Mouse (Mus musculus) CH12.LX (cell line): Measurements from ENCODE around the gene Trpc4ap. TPM values are rescaled to one million over a fixed set of nuclear protein-coding genes. Genes with fewer than 3 reads are reported as not detected.
A peak's percentile ranks its signal among the peaks of the same experiment; 100 is the strongest.

Experiments
- DNase-seq: peaks from one replicate; pipeline ENCODE4 v3.0.0-alpha.2; 2013; ENCODE audit errors: extremely low read depth
- H3K27ac ChIP-seq: 2 replicates; pipeline ENCODE4 v1.5.1; 2012; ENCODE audit warnings: low read depth, mild to moderate bottlenecking, control low read depth, moderate library complexity; ENCODE audit not compliant: insufficient read depth
- H3K27me3 ChIP-seq: replicated peaks from 2 replicates; pipeline ENCODE3; 2012; ENCODE audit warnings: inconsistent platforms
- H3K36me3 ChIP-seq, 2 experiments: replicated peaks in 1 of 2; 2 replicates each; pipeline versions ENCODE3 to v1.6.1; 2012; ENCODE audit warnings: inconsistent platforms in 1 of 2, low read length in 1 of 2, mild to moderate bottlenecking in 1 of 2, mixed read lengths in 1 of 2, moderate library complexity in 1 of 2; ENCODE audit not compliant: control insufficient read depth in 1 of 2, insufficient read depth in 1 of 2
- H3K4me1 ChIP-seq, 2 experiments: 2 replicates each; pipeline ENCODE4 v1.6.1; 2012; ENCODE audit warnings: inconsistent platforms in 1 of 2, moderate library complexity in 1 of 2; ENCODE audit not compliant: insufficient read depth in 2 of 2, control insufficient read depth in 1 of 2
- H3K4me2 ChIP-seq: 2 replicates; pipeline ENCODE4 v1.6.1; 2012; ENCODE audit warnings: low read depth, mild to moderate bottlenecking, control low read depth; ENCODE audit not compliant: poor library complexity, insufficient read depth, severe bottlenecking
- H3K4me3 ChIP-seq, 3 experiments: fragments of 150-350 bp in 1 of 3; sonication (generic) in 1 of 3; replicated peaks in 1 of 3; 2 replicates each; pipeline versions ENCODE3 to v1.5.1; 2011 to 2012; ENCODE audit warnings: low read depth in 2 of 3, low read length in 2 of 3, mild to moderate bottlenecking in 2 of 3, moderate library complexity in 2 of 3, control low read depth in 1 of 3, improper control_type of control experiment in 1 of 3, inconsistent platforms in 1 of 3, mixed read lengths in 1 of 3; ENCODE audit not compliant: poor library complexity in 1 of 3
- H3K79me2 ChIP-seq: replicated peaks from 2 replicates; pipeline ENCODE4 v1.6.1; 2012; ENCODE audit warnings: mild to moderate bottlenecking, moderate library complexity; ENCODE audit not compliant: control insufficient read depth, poor library complexity, insufficient read depth, severe bottlenecking; ENCODE audit errors: extremely low read depth
- H3K9ac ChIP-seq: 2 replicates; pipeline ENCODE4 v1.6.1; 2012; ENCODE audit warnings: low read depth, mild to moderate bottlenecking, control low read depth, moderate library complexity; ENCODE audit not compliant: insufficient read depth
- H3K9me3 ChIP-seq: replicated peaks from 2 replicates; pipeline ENCODE3; 2012; ENCODE audit warnings: low read length, inconsistent platforms, mixed read lengths
- BHLHE40 ChIP-seq: IDR thresholded peaks from 2 replicates; pipeline ENCODE4 v1.6.1; 2011; ENCODE audit warnings: mild to moderate bottlenecking, low read depth, low read length, improper control_type of control experiment
- CHD1 ChIP-seq: IDR thresholded peaks from 2 replicates; pipeline ENCODE4 v1.6.1; 2012; ENCODE audit warnings: low read depth, low read length, improper control_type of control experiment, inconsistent platforms
- CHD2 ChIP-seq: IDR thresholded peaks from 2 replicates; pipeline ENCODE4 v1.6.1; 2011; ENCODE audit warnings: low read length, improper control_type of control experiment
- CTCF ChIP-seq, 2 experiments: IDR thresholded peaks in 1 of 2; conservative IDR thresholded peaks in 1 of 2; 2 replicates each; pipeline ENCODE4 v1.5.1; 2011 to 2012; ENCODE audit warnings: low read depth in 2 of 2, low read length in 2 of 2, improper control_type of control experiment in 1 of 2, inconsistent platforms in 1 of 2, mild to moderate bottlenecking in 1 of 2, moderate library complexity in 1 of 2
- E2F4 ChIP-seq: IDR thresholded peaks from 2 replicates; pipeline ENCODE4 v1.6.1; 2011; ENCODE audit warnings: low read depth, low read length, improper control_type of control experiment; ENCODE audit not compliant: insufficient replicate concordance
- ELF1 ChIP-seq: IDR thresholded peaks from 2 replicates; pipeline ENCODE4 v1.6.1; 2014; ENCODE audit warnings: low read depth, mild to moderate bottlenecking, inconsistent platforms, low read length, improper control_type of control experiment
- EP300 ChIP-seq: IDR thresholded peaks from 2 replicates; pipeline ENCODE4 v1.6.1; 2011; ENCODE audit warnings: low read length, improper control_type of control experiment
- ETS1 ChIP-seq: conservative IDR thresholded peaks from 2 replicates; pipeline ENCODE4 v1.6.1; 2012; ENCODE audit warnings: low read depth, mild to moderate bottlenecking, inconsistent platforms, low read length, improper control_type of control experiment, moderate library complexity
- GABPA ChIP-seq: IDR thresholded peaks from 2 replicates; pipeline ENCODE4 v1.6.1; 2012; ENCODE audit warnings: low read depth, low read length, improper control_type of control experiment, inconsistent platforms; ENCODE audit not compliant: insufficient replicate concordance
- HCFC1 ChIP-seq: IDR thresholded peaks from 2 replicates; pipeline ENCODE4 v1.6.1; 2012; ENCODE audit warnings: low read depth, mild to moderate bottlenecking, inconsistent platforms, low read length, improper control_type of control experiment
- IRF4 ChIP-seq: IDR thresholded peaks from 2 replicates; pipeline ENCODE4 v1.6.1; 2014; ENCODE audit warnings: low read depth, mild to moderate bottlenecking, inconsistent platforms, low read length, improper control_type of control experiment
- JUN ChIP-seq: IDR thresholded peaks from 2 replicates; pipeline ENCODE4 v1.6.1; 2011; ENCODE audit warnings: low read depth, mild to moderate bottlenecking, low read length, improper control_type of control experiment, moderate library complexity; ENCODE audit not compliant: insufficient read depth
- JUND ChIP-seq: conservative IDR thresholded peaks from 2 replicates; pipeline ENCODE4 v1.6.1; 2011; ENCODE audit warnings: low read depth, low read length, improper control_type of control experiment
- KAT2A ChIP-seq: IDR thresholded peaks from 2 replicates; pipeline ENCODE4 v1.6.1; 2012; ENCODE audit warnings: low read length, improper control_type of control experiment, inconsistent platforms; ENCODE audit not compliant: insufficient replicate concordance
- MAFK ChIP-seq: IDR thresholded peaks from 2 replicates; pipeline ENCODE4 v1.6.1; 2011; ENCODE audit warnings: low read length, improper control_type of control experiment; ENCODE audit not compliant: insufficient replicate concordance
- MAX ChIP-seq: IDR thresholded peaks from 2 replicates; pipeline ENCODE4 v1.6.1; 2011; ENCODE audit warnings: low read length, improper control_type of control experiment
- MAZ ChIP-seq: IDR thresholded peaks from 2 replicates; pipeline ENCODE4 v1.6.1; 2012; ENCODE audit warnings: low read depth, mild to moderate bottlenecking, inconsistent platforms, low read length, improper control_type of control experiment, moderate library complexity
- MEF2A ChIP-seq: IDR thresholded peaks from 2 replicates; pipeline ENCODE4 v1.6.1; 2014; ENCODE audit warnings: low read depth, mild to moderate bottlenecking, inconsistent platforms, low read length, improper control_type of control experiment, borderline replicate concordance
- MXI1 ChIP-seq: IDR thresholded peaks from 2 replicates; pipeline ENCODE4 v1.6.1; 2011; ENCODE audit warnings: mild to moderate bottlenecking, low read depth, low read length, improper control_type of control experiment
- MYC ChIP-seq: IDR thresholded peaks from 2 replicates; pipeline ENCODE4 v1.6.1; 2011; ENCODE audit warnings: low read depth, mild to moderate bottlenecking, improper control_type of control experiment, low read length
- NELFE ChIP-seq: IDR thresholded peaks from 2 replicates; pipeline ENCODE4 v1.6.1; 2011; ENCODE audit warnings: low read depth, low read length, improper control_type of control experiment
- NRF1 ChIP-seq: IDR thresholded peaks from 2 replicates; pipeline ENCODE4 v1.6.1; 2014; ENCODE audit warnings: low read depth, mild to moderate bottlenecking, inconsistent platforms, low read length, improper control_type of control experiment, moderate library complexity
- PAX5 ChIP-seq: IDR thresholded peaks from 2 replicates; pipeline ENCODE4 v1.6.1; 2012; ENCODE audit warnings: low read length, inconsistent platforms, mixed read lengths
- POLR2A ChIP-seq: IDR thresholded peaks from 2 replicates; pipeline ENCODE4 v1.6.1; 2011; ENCODE audit warnings: low read depth, mild to moderate bottlenecking, improper control_type of control experiment, low read length
- POLR2AphosphoS2 ChIP-seq: IDR thresholded peaks from 2 replicates; pipeline ENCODE4 v1.6.1; 2011; ENCODE audit warnings: low read depth, low read length, improper control_type of control experiment
- RAD21 ChIP-seq: IDR thresholded peaks from 2 replicates; pipeline ENCODE4 v1.6.1; 2011; ENCODE audit warnings: low read depth, mild to moderate bottlenecking, low read length, improper control_type of control experiment, moderate library complexity
- RCOR1 ChIP-seq: conservative IDR thresholded peaks from 2 replicates; pipeline ENCODE4 v1.6.1; 2012; ENCODE audit warnings: low read depth, mild to moderate bottlenecking, inconsistent platforms, low read length, improper control_type of control experiment
- SIN3A ChIP-seq: IDR thresholded peaks from 2 replicates; pipeline ENCODE4 v1.6.1; 2012; ENCODE audit warnings: low read length, improper control_type of control experiment, inconsistent platforms
- SMC3 ChIP-seq: IDR thresholded peaks from 2 replicates; pipeline ENCODE4 v1.6.1; 2011; ENCODE audit warnings: low read depth, low read length, improper control_type of control experiment
- TBP ChIP-seq: conservative IDR thresholded peaks from 2 replicates; pipeline ENCODE4 v1.6.1; 2011; ENCODE audit warnings: low read depth, low read length, improper control_type of control experiment
- TCF12 ChIP-seq: IDR thresholded peaks from 2 replicates; pipeline ENCODE4 v1.6.1; 2014; ENCODE audit warnings: low read depth, mild to moderate bottlenecking, inconsistent platforms, low read length, improper control_type of control experiment
- UBTF ChIP-seq: IDR thresholded peaks from 2 replicates; pipeline ENCODE4 v1.6.1; 2012; ENCODE audit warnings: low read depth, mild to moderate bottlenecking, inconsistent platforms, low read length, improper control_type of control experiment, moderate library complexity
- USF1 ChIP-seq: IDR thresholded peaks from 2 replicates; pipeline ENCODE4 v1.6.1; 2014; ENCODE audit warnings: low read depth, mild to moderate bottlenecking, inconsistent platforms, low read length, improper control_type of control experiment
- USF2 ChIP-seq: conservative IDR thresholded peaks from 2 replicates; pipeline ENCODE4 v1.6.1; 2011; ENCODE audit warnings: low read depth, low read length, improper control_type of control experiment
- ZC3H11A ChIP-seq: IDR thresholded peaks from 2 replicates; pipeline ENCODE4 v1.6.1; 2012; ENCODE audit warnings: low read depth, mild to moderate bottlenecking, inconsistent platforms, low read length, improper control_type of control experiment
- ZKSCAN1 ChIP-seq: IDR thresholded peaks from 2 replicates; pipeline ENCODE4 v1.6.1; 2012; ENCODE audit warnings: low read depth, inconsistent platforms, low read length, improper control_type of control experiment, borderline replicate concordance
- ZMIZ1 ChIP-seq: IDR thresholded peaks from 2 replicates; pipeline ENCODE4 v1.6.1; 2012; ENCODE audit warnings: low read depth, mild to moderate bottlenecking, inconsistent platforms, low read length, improper control_type of control experiment
- ZNF384 ChIP-seq: IDR thresholded peaks from 2 replicates; pipeline ENCODE4 v1.6.1; 2012; ENCODE audit warnings: low read depth, low read length, improper control_type of control experiment, inconsistent platforms
- dilution Hi-C: fragments of 300-500 bp; cut with MboI; formaldehyde crosslinking; loops from 2 replicates; pipeline ENCODE4 v1.14.3; 2020; ENCODE audit warnings: low sequenced_read_pairs; ENCODE audit not compliant: extremely low pct_unique_long_range_greater_than_20kb, extremely low pct_ligation_motif_present
- in situ Hi-C: fragments of 300-500 bp; cut with MboI; formaldehyde crosslinking; loops from 3 replicates; pipeline ENCODE4 v1.14.3; 2019; ENCODE audit warnings: low sequenced_read_pairs, low pct_ligation_motif_present, low pct_unique_long_range_greater_than_20kb, mixed read lengths
- polyA plus RNA-seq: library from polyadenylated mRNA; unstranded; fragments of >175 nt; gene quantifications from 2 replicates; pipeline ENCODE4 v1.2.1, GENCODE M21; 2012; ENCODE audit warnings: low read depth; ENCODE audit not compliant: insufficient read length
- total RNA-seq, 2 experiments: library from RNA; depleted of rRNA; stranded (reverse); fragments of 300-350 nt in 1 of 2; fragments of >200 nt in 1 of 2; gene quantifications; 2 replicates each; pipeline ENCODE4 v1.2.3; 2012 to 2014

Gene Trpc4ap
- total RNA-seq (2012; rRNA removed) (49.1 and 52.8 TPM in 2 replicates), total RNA-seq (2014; rRNA removed) (53.7 and 55.8 TPM in 2 replicates), polyA plus RNA-seq (73.3 and 105 TPM in 2 replicates)

DNA sequence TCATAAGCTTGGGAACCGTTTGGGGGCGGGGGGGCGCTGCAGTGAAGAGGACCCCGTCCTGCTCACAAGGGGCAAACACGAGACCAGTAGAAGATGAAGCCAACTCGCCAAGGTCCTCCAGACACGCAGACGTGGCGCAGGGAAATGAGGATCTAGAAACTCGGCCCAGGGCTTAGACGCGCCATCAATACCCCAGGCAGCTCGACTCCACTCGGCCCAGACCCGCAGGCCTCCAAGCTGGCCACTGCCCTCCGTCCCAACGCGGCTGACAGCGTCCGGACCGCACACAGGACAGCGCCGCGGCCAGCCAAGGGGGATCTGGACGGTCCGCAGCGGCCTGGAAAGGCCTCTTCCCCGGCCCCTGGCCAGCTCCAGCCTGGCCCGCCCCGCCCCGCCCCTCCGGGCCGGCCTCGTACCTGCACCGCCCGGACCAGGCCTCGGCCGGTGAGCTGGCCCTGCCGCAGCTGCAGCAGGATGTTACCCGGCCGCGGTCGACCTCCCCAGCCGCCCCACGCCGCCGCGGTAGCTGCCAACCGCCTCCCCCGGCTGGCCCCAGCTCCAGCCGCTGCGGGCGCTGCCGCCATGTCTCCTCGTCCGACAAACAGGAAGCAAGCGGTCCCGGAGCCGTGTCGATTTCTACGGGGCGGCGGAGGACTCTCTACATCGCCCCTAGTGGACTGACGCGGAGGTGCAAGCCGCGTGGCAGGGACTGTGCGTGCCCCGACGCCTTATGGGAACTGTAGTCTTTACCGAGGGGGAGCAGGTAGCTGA lies at the start of gene Trpc4ap:
Trpc4ap (minus strand) TSS at position 662 of the 771 bp plus-strand sequence.
- Histone ChIP-seq H3K4me1 (peaks cover 2 to 37% of the 10 kb centered on the region in 2 experiments; a peak in 2 of 4 replicates), H3K27me3 (no peaks in the 10 kb centered on the region), H3K79me2 (peaks cover 28% of the 10 kb centered on the region), H3K36me3 (peaks cover 0 to 11% of the 10 kb centered on the region in 2 experiments), H3K4me3 (peak within 1 kb of the TSS; percentile 80 to 98 (median 98)), H3K9ac (peak within 1 kb of the TSS; percentile 87), H3K4me2 (peak within 1 kb of the TSS; percentile 93), H3K27ac (peak within 1 kb of the TSS; percentile 56), H3K9me3 (no peaks in the 10 kb centered on the region)
- TF ChIP-seq MAZ (no peak), JUN (no peak), SMC3 (0 out of 2 replicates have a peak, but pooled peaks have one; percentile 2), HCFC1 (peak; percentile 98), ZC3H11A (no peak), SIN3A (no peak), ZNF384 (no peak), MAX (peak; percentile 85), MAFK (no peak), NRF1 (peak; percentile 43), ETS1 (no peak), TBP (peak; percentile 56; the same call in 1 of the 2 replicates), NELFE (peak; percentile 90), POLR2A (peak; percentile 92), TCF12 (peak; percentile 74), UBTF (0 out of 2 replicates have a peak, but pooled peaks have one; percentile 64), CHD2 (no peak), RAD21 (peak; percentile 28), USF2 (no peak), MXI1 (peak; percentile 70; the same call in 1 of the 2 replicates), POLR2AphosphoS2 (no peak; the same call in 1 of the 2 replicates), EP300 (no peak), ZMIZ1 (peak; percentile 76; the same call in 1 of the 2 replicates), CHD1 (no peak), JUND (no peak), ZKSCAN1 (no peak), E2F4 (no peak), MEF2A (peak; percentile 48; the same call in 1 of the 2 replicates), CTCF (conservative IDR thresholded peaks at IDR 0.05 in 1 of 2, IDR thresholded peaks at IDR 0.05 in 1 of 2; ENCODE audit: low read depth in 2 of 2, low read length in 2 of 2) (peak; percentile 72 to 81), PAX5 (no peak), GABPA (peak; percentile 12; the same call in 1 of the 2 replicates), KAT2A (peak; percentile 95; the same call in 1 of the 2 replicates), RCOR1 (no peak), BHLHE40 (no peak), MYC (peak; percentile 96), IRF4 (peak; percentile 52), ELF1 (peak; percentile 93), USF1 (peak; percentile 25; the same call in 1 of the 2 replicates)
- in situ Hi-C loops (loop anchor here (25.0 kb wide), 1 partner anchor 245 kb away; the partner anchor contains the start of genes Gdf5, Gm15557 and Uqcc1), dilution Hi-C loops (no loop called here)
- peak; percentile 92 for DNase-seq
